Mouse (Mus musculus): ENCODE measurements around the gene Snx8. TPM values are rescaled to one million over a fixed set of nuclear protein-coding genes. Genes with fewer than 3 reads are reported as not detected.

The Snx8 gene
- polyA plus RNA-seq, 1 experiment from 2014 or later, result 10.7 TPM

- 25% methylated on average over 8 of the region's 8 CpGs for WGBS
- H3K4me1 ChIP-seq (replicated peaks; ENCODE audit: control insufficient read depth, insufficient read depth, low read length), result no peaks in the 10 kb centered on the region
- peak; percentile 64 for DNase-seq (ENCODE audit: low spot score)
- no peaks in the 10 kb centered on the region for H3K36me3 ChIP-seq (ENCODE audit: control insufficient read depth, insufficient read depth, low read length)
- H3K9me3 ChIP-seq (ENCODE audit: control insufficient read depth, low read length), result no peaks in the 10 kb centered on the region
- ATAC-seq (replicated peaks; ENCODE audit: low FRiP score), result peak; percentile 74
- H3K27ac ChIP-seq (ENCODE audit: low read depth, low read length), result no peak overlapping the region
- H3K27me3 ChIP-seq (replicated peaks; ENCODE audit: control insufficient read depth, insufficient read depth, low read length), result no peaks in the 10 kb centered on the region
- H3K4me3 ChIP-seq (ENCODE audit: low read depth, low read length), result no peak overlapping the region
- no peak overlapping the region for H3K4me2 ChIP-seq
- H3K9ac ChIP-seq (ENCODE audit: low read depth, low read length), result no peak overlapping the region
Observed at GRCm38 (mm10) chr5:140411339-140411738, 22.3 kb upstream of the Snx8 start.

GRCm38 (mm10) chr5:140408801-140409200, 19.7 kb upstream of the Snx8 start:
- H3K9ac ChIP-seq (ENCODE audit: low read depth, low read length), result no peak overlapping the region
- no peaks in the 10 kb centered on the region for H3K4me1 ChIP-seq (replicated peaks; ENCODE audit: control insufficient read depth, insufficient read depth, low read length)
- no peak overlapping the region for H3K27ac ChIP-seq (ENCODE audit: low read depth, low read length)
- no peaks in the 10 kb centered on the region for H3K9me3 ChIP-seq (ENCODE audit: control insufficient read depth, low read length)
- H3K4me3 ChIP-seq (ENCODE audit: low read depth, low read length), result no peak overlapping the region
- no peak for DNase-seq (ENCODE audit: low spot score)
- no peaks in the 10 kb centered on the region for H3K36me3 ChIP-seq (ENCODE audit: control insufficient read depth, insufficient read depth, low read length)
- no peaks in the 10 kb centered on the region for H3K27me3 ChIP-seq (replicated peaks; ENCODE audit: control insufficient read depth, insufficient read depth, low read length)
- ATAC-seq (replicated peaks; ENCODE audit: low FRiP score), result no peak
- no peak overlapping the region for H3K4me2 ChIP-seq

- H3K4me1 ChIP-seq (replicated peaks; ENCODE audit: control insufficient read depth, insufficient read depth, low read length), result no peaks in the 10 kb centered on the region
- WGBS, result 63% methylated on average over 6 of the region's 6 CpGs
- no peaks in the 10 kb centered on the region for H3K36me3 ChIP-seq (ENCODE audit: control insufficient read depth, insufficient read depth, low read length)
- no peaks in the 10 kb centered on the region for H3K27me3 ChIP-seq (replicated peaks; ENCODE audit: control insufficient read depth, insufficient read depth, low read length)
- no peak overlapping the region for H3K4me2 ChIP-seq
- no peak overlapping the region for H3K9ac ChIP-seq (ENCODE audit: low read depth, low read length)
- no peak overlapping the region for H3K27ac ChIP-seq (ENCODE audit: low read depth, low read length)
- H3K4me3 ChIP-seq (ENCODE audit: low read depth, low read length), result no peak overlapping the region
- H3K9me3 ChIP-seq (ENCODE audit: control insufficient read depth, low read length), result no peaks in the 10 kb centered on the region
- ATAC-seq (replicated peaks; ENCODE audit: low FRiP score) (no peak), DNase-seq (ENCODE audit: low spot score) (no peak)
Observed at GRCm38 (mm10) chr5:140406666-140407065, 17.6 kb upstream of the Snx8 start.

- 74% methylated on average over 6 of the region's 6 CpGs for WGBS
- no peak for DNase-seq (ENCODE audit: low spot score)
- no peaks in the 10 kb centered on the region for H3K36me3 ChIP-seq (ENCODE audit: control insufficient read depth, insufficient read depth, low read length)
Observed at GRCm38 (mm10) chr5:140405126-140405525, 16.1 kb upstream of the Snx8 start.

GRCm38 (mm10) chr5:140402640-140403270, 13.7 kb upstream of the Snx8 start:
- no peak for DNase-seq (ENCODE audit: low spot score)
- H3K27ac ChIP-seq (ENCODE audit: low read depth, low read length), result no peak overlapping the region

More at GRCm38 (mm10) chr5:140405126-140405525, 16.1 kb upstream of the Snx8 start:
- Histone ChIP-seq H3K4me3 (ENCODE audit: low read depth, low read length) (no peak overlapping the region), H3K4me1 (replicated peaks; ENCODE audit: control insufficient read depth, insufficient read depth, low read length) (no peaks in the 10 kb centered on the region), H3K9me3 (ENCODE audit: control insufficient read depth, low read length) (no peaks in the 10 kb centered on the region), H3K4me2 (no peak overlapping the region), H3K27me3 (replicated peaks; ENCODE audit: control insufficient read depth, insufficient read depth, low read length) (no peaks in the 10 kb centered on the region), H3K27ac (ENCODE audit: low read depth, low read length) (no peak overlapping the region), H3K9ac (ENCODE audit: low read depth, low read length) (no peak overlapping the region)
- ATAC-seq (replicated peaks; ENCODE audit: low FRiP score), result no peak

GRCm38 (mm10) chr5:140396166-140396940, 7.3 kb upstream of the Snx8 start:
- H3K27ac ChIP-seq (ENCODE audit: low read depth, low read length), result no peak overlapping the region
- no peak for DNase-seq (ENCODE audit: low spot score)
- no peak overlapping the region for H3K4me3 ChIP-seq (ENCODE audit: low read depth, low read length)
- H3K4me2 ChIP-seq, result no peak overlapping the region
- no peak overlapping the region for H3K9ac ChIP-seq (ENCODE audit: low read depth, low read length)
- ATAC-seq (replicated peaks; ENCODE audit: low FRiP score), result no peak
- WGBS, result 55% methylated on average over 8 of the region's 8 CpGs
- H3K27me3 ChIP-seq (replicated peaks; ENCODE audit: control insufficient read depth, insufficient read depth, low read length), result no peaks in the 10 kb centered on the region
- H3K36me3 ChIP-seq (ENCODE audit: control insufficient read depth, insufficient read depth, low read length), result no peaks in the 10 kb centered on the region
- no peaks in the 10 kb centered on the region for H3K9me3 ChIP-seq (ENCODE audit: control insufficient read depth, low read length)
- no peaks in the 10 kb centered on the region for H3K4me1 ChIP-seq (replicated peaks; ENCODE audit: control insufficient read depth, insufficient read depth, low read length)

More at GRCm38 (mm10) chr5:140402640-140403270, 13.7 kb upstream of the Snx8 start:
- no peaks in the 10 kb centered on the region for H3K4me1 ChIP-seq (replicated peaks; ENCODE audit: control insufficient read depth, insufficient read depth, low read length)
- ATAC-seq (replicated peaks; ENCODE audit: low FRiP score), result no peak
- H3K27me3 ChIP-seq (replicated peaks; ENCODE audit: control insufficient read depth, insufficient read depth, low read length), result no peaks in the 10 kb centered on the region
- H3K4me2 ChIP-seq, result no peak overlapping the region
- H3K36me3 ChIP-seq (ENCODE audit: control insufficient read depth, insufficient read depth, low read length), result no peaks in the 10 kb centered on the region
- no peak overlapping the region for H3K9ac ChIP-seq (ENCODE audit: low read depth, low read length)
- 83% methylated on average over 4 of the region's 4 CpGs for WGBS
- H3K9me3 ChIP-seq (ENCODE audit: control insufficient read depth, low read length), result no peaks in the 10 kb centered on the region
- H3K4me3 ChIP-seq (ENCODE audit: low read depth, low read length), result no peak overlapping the region

- no peak for DNase-seq (ENCODE audit: low spot score)
- 61% methylated on average over 3 of the region's 3 CpGs for WGBS
- H3K27me3 ChIP-seq (replicated peaks; ENCODE audit: control insufficient read depth, insufficient read depth, low read length), result no peaks in the 10 kb centered on the region
- H3K4me3 ChIP-seq (ENCODE audit: low read depth, low read length), result no peak overlapping the region
- no peak for ATAC-seq (replicated peaks; ENCODE audit: low FRiP score)
- peaks cover 10% of the 10 kb centered on the region; the same call in 1 of the 2 replicates for H3K4me1 ChIP-seq (replicated peaks; ENCODE audit: control insufficient read depth, insufficient read depth, low read length)
- H3K4me2 ChIP-seq, result no peak overlapping the region
- no peak overlapping the region for H3K27ac ChIP-seq (ENCODE audit: low read depth, low read length)
- no peaks in the 10 kb centered on the region for H3K36me3 ChIP-seq (ENCODE audit: control insufficient read depth, insufficient read depth, low read length)
- H3K9me3 ChIP-seq (ENCODE audit: control insufficient read depth, low read length), result no peaks in the 10 kb centered on the region
- no peak overlapping the region for H3K9ac ChIP-seq (ENCODE audit: low read depth, low read length)
Observed at GRCm38 (mm10) chr5:140392701-140393100, 3.6 kb upstream of the Snx8 start.

- H3K27me3 ChIP-seq (replicated peaks; ENCODE audit: control insufficient read depth, insufficient read depth, low read length), result no peaks in the 10 kb centered on the region
- 87% methylated on average over 5 of the region's 5 CpGs for WGBS
- no peak for DNase-seq (ENCODE audit: low spot score)
Observed at GRCm38 (mm10) chr5:140391981-140392380, 2.9 kb upstream of the Snx8 start.

GRCm38 (mm10) chr5:140391435-140391834, 2.4 kb upstream of the Snx8 start:
- 66% methylated on average over 1 of the region's 1 CpGs for WGBS
- H3K27ac ChIP-seq (ENCODE audit: low read depth, low read length), result no peak overlapping the region

More at GRCm38 (mm10) chr5:140391981-140392380, 2.9 kb upstream of the Snx8 start:
- H3K27ac ChIP-seq (ENCODE audit: low read depth, low read length), result no peak overlapping the region
- ATAC-seq (replicated peaks; ENCODE audit: low FRiP score), result no peak
- no peak overlapping the region for H3K4me3 ChIP-seq (ENCODE audit: low read depth, low read length)
- H3K36me3 ChIP-seq (ENCODE audit: control insufficient read depth, insufficient read depth, low read length), result no peaks in the 10 kb centered on the region
- no peaks in the 10 kb centered on the region for H3K9me3 ChIP-seq (ENCODE audit: control insufficient read depth, low read length)
- H3K9ac ChIP-seq (ENCODE audit: low read depth, low read length), result no peak overlapping the region
- no peak overlapping the region for H3K4me2 ChIP-seq
- H3K4me1 ChIP-seq (replicated peaks; ENCODE audit: control insufficient read depth, insufficient read depth, low read length), result peaks cover 10% of the 10 kb centered on the region; the same call in 1 of the 2 replicates

More at GRCm38 (mm10) chr5:140391435-140391834, 2.4 kb upstream of the Snx8 start:
- Histone ChIP-seq H3K4me3 (ENCODE audit: low read depth, low read length) (no peak overlapping the region), H3K9me3 (ENCODE audit: control insufficient read depth, low read length) (no peaks in the 10 kb centered on the region), H3K4me1 (replicated peaks; ENCODE audit: control insufficient read depth, insufficient read depth, low read length) (peaks cover 13% of the 10 kb centered on the region; the same call in 1 of the 2 replicates), H3K4me2 (no peak overlapping the region), H3K36me3 (ENCODE audit: control insufficient read depth, insufficient read depth, low read length) (no peaks in the 10 kb centered on the region), H3K27me3 (replicated peaks; ENCODE audit: control insufficient read depth, insufficient read depth, low read length) (no peaks in the 10 kb centered on the region), H3K9ac (ENCODE audit: low read depth, low read length) (no peak overlapping the region)
- ATAC-seq (replicated peaks; ENCODE audit: low FRiP score) (no peak), DNase-seq (ENCODE audit: low spot score) (no peak)

All from liver, embryonic 11.5 days (tissue).